Mouse (Mus musculus): ENCODE data around the gene Gm49661.
A peak's percentile ranks its signal among the peaks of the same experiment; 100 is the strongest.

GRCm38 (mm10) chr8:85007686-85008085, 38.5 kb upstream of the Gm49661 start:
- peak; percentile 48; the same call in 1 of the 2 replicates for TF ChIP-seq CTCF (IDR thresholded peaks at IDR 0.05; ENCODE audit: control insufficient read depth, insufficient read depth, low read length)
- no peak for TF ChIP-seq POLR2A (IDR thresholded peaks at IDR 0.05; ENCODE audit: borderline replicate concordance, control insufficient read depth, low read depth, low read length)
